Mouse (Mus musculus) MEL (cell line): ENCODE data around the gene Xntrpc. TPM values are rescaled to one million over a fixed set of nuclear protein-coding genes. Genes with fewer than 3 reads are reported as not detected.

Experiments used
- DNase-seq: peaks from one replicate; pipeline ENCODE4 v3.0.0; 2011; ENCODE audit warnings: low read depth, low spot score
- H3K27ac ChIP-seq: 2 replicates; pipeline ENCODE4 v1.5.1; 2012; ENCODE audit warnings: low read depth, mild to moderate bottlenecking, control low read depth, low read length, moderate library complexity; ENCODE audit not compliant: control insufficient read depth
- H3K27me3 ChIP-seq, 2 experiments: fragments of 150-350 bp in 1 of 2; sonication (generic) in 1 of 2; 2 replicates each; pipeline ENCODE4 v1.6.1; 2012; ENCODE audit warnings: low read length in 2 of 2, mild to moderate bottlenecking in 2 of 2, improper control_type of control experiment in 1 of 2, moderate library complexity in 1 of 2; ENCODE audit not compliant: insufficient read depth in 2 of 2, control insufficient read depth in 1 of 2
- H3K36me3 ChIP-seq, 2 experiments: 2 replicates each; pipeline ENCODE4 v1.6.1; 2012 to 2014; ENCODE audit warnings: low read length in 2 of 2, improper control_type of control experiment in 1 of 2, inconsistent platforms in 1 of 2, mild to moderate bottlenecking in 1 of 2; ENCODE audit not compliant: insufficient read depth in 2 of 2, control insufficient read depth in 1 of 2
- H3K4me1 ChIP-seq, 2 experiments: fragments of 150-350 bp in 1 of 2; sonication (generic) in 1 of 2; 2 replicates each; pipeline ENCODE4 v1.6.1; 2012; ENCODE audit warnings: low read length in 2 of 2, improper control_type of control experiment in 1 of 2, mild to moderate bottlenecking in 1 of 2; ENCODE audit not compliant: insufficient read depth in 2 of 2, control insufficient read depth in 1 of 2
- H3K4me3 ChIP-seq, 2 experiments: fragments of 150-350 bp in 1 of 2; sonication (generic) in 1 of 2; 2 replicates each; pipeline ENCODE4 v1.5.1; 2012; ENCODE audit warnings: low read depth in 2 of 2, low read length in 2 of 2, mild to moderate bottlenecking in 2 of 2, moderate library complexity in 2 of 2, control low read depth in 1 of 2, improper control_type of control experiment in 1 of 2; ENCODE audit not compliant: control insufficient read depth in 1 of 2, insufficient read depth in 1 of 2
- H3K79me2 ChIP-seq: 2 replicates; pipeline ENCODE4 v1.6.1; 2012; ENCODE audit warnings: mild to moderate bottlenecking, low read length, moderate library complexity; ENCODE audit not compliant: control insufficient read depth, poor library complexity, insufficient read depth
- H3K9ac ChIP-seq: 2 replicates; pipeline ENCODE4 v1.6.1; 2012; ENCODE audit warnings: low read depth, mild to moderate bottlenecking, control low read depth, low read length, moderate library complexity; ENCODE audit not compliant: control insufficient read depth, poor library complexity, severe bottlenecking
- H3K9me3 ChIP-seq: fragments of 150-350 bp; sonication (generic); replicated peaks from 2 replicates; pipeline ENCODE4 v1.6.1; 2012; ENCODE audit warnings: mild to moderate bottlenecking, low read length, improper control_type of control experiment, moderate library complexity; ENCODE audit not compliant: insufficient read depth
- CHD1 ChIP-seq: IDR thresholded peaks from 2 replicates; pipeline ENCODE4 v1.6.1; 2012; ENCODE audit warnings: low read depth, mild to moderate bottlenecking, inconsistent platforms, low read length, improper control_type of control experiment
- CTCF ChIP-seq, 3 experiments: IDR thresholded peaks in 2 of 3; conservative IDR thresholded peaks in 1 of 3; 2 replicates each; pipeline ENCODE4 v1.5.1; 2011 to 2012; ENCODE audit warnings: low read length in 3 of 3, low read depth in 2 of 3, mild to moderate bottlenecking in 2 of 3, improper control_type of control experiment in 1 of 3, inconsistent platforms in 1 of 3, mixed read lengths in 1 of 3, moderate library complexity in 1 of 3; ENCODE audit not compliant: control insufficient read depth in 1 of 3, insufficient read depth in 1 of 3, poor library complexity in 1 of 3, severe bottlenecking in 1 of 3
- E2F4 ChIP-seq: IDR thresholded peaks from 2 replicates; pipeline ENCODE4 v1.6.1; 2011; ENCODE audit warnings: low read depth, low read length, improper control_type of control experiment, borderline replicate concordance
- ELF1 ChIP-seq: IDR thresholded peaks from 2 replicates; pipeline ENCODE4 v1.6.1; 2014; ENCODE audit warnings: low read depth, mild to moderate bottlenecking, inconsistent platforms, low read length, improper control_type of control experiment, moderate library complexity
- EP300 ChIP-seq, 2 experiments: IDR thresholded peaks; 2 replicates each; pipeline ENCODE4 v1.6.1; 2011; ENCODE audit warnings: improper control_type of control experiment in 2 of 2, low read length in 2 of 2, low read depth in 1 of 2, mild to moderate bottlenecking in 1 of 2
- GABPA ChIP-seq: IDR thresholded peaks from 2 replicates; pipeline ENCODE4 v1.6.1; 2012; ENCODE audit warnings: low read depth, mild to moderate bottlenecking, inconsistent platforms, low read length, improper control_type of control experiment, moderate library complexity
- GATA1 ChIP-seq: IDR thresholded peaks from 2 replicates; pipeline ENCODE4 v1.6.1; 2011; ENCODE audit warnings: low read depth, low read length, improper control_type of control experiment
- HCFC1 ChIP-seq: IDR thresholded peaks from 2 replicates; pipeline ENCODE4 v1.6.1; 2012; ENCODE audit warnings: low read depth, mild to moderate bottlenecking, inconsistent platforms, low read length, improper control_type of control experiment, moderate library complexity
- MAFK ChIP-seq: IDR thresholded peaks from 2 replicates; pipeline ENCODE4 v1.6.1; 2011; ENCODE audit warnings: low read depth, mild to moderate bottlenecking, low read length, improper control_type of control experiment, borderline replicate concordance
- MAZ ChIP-seq: IDR thresholded peaks from 2 replicates; pipeline ENCODE4 v1.6.1; 2012; ENCODE audit warnings: low read depth, mild to moderate bottlenecking, inconsistent platforms, low read length, improper control_type of control experiment
- MEF2A ChIP-seq: IDR thresholded peaks from 2 replicates; pipeline ENCODE4 v1.6.1; 2014; ENCODE audit warnings: low read depth, mild to moderate bottlenecking, inconsistent platforms, low read length, improper control_type of control experiment; ENCODE audit not compliant: poor library complexity, insufficient replicate concordance, severe bottlenecking; ENCODE audit errors: extremely low read depth
- MXI1 ChIP-seq: IDR thresholded peaks from 2 replicates; pipeline ENCODE4 v1.6.1; 2011; ENCODE audit warnings: mild to moderate bottlenecking, low read depth, low read length, improper control_type of control experiment
- MYB ChIP-seq: IDR thresholded peaks from 2 replicates; pipeline ENCODE4 v1.6.1; 2011; ENCODE audit warnings: mild to moderate bottlenecking, low read depth, low read length, improper control_type of control experiment
- NELFE ChIP-seq: IDR thresholded peaks from 2 replicates; pipeline ENCODE4 v1.6.1; 2011; ENCODE audit warnings: low read depth, low read length, improper control_type of control experiment
- POLR2AphosphoS2 ChIP-seq: IDR thresholded peaks from 2 replicates; pipeline ENCODE4 v1.6.1; 2011; ENCODE audit warnings: low read length, improper control_type of control experiment
- RAD21 ChIP-seq: IDR thresholded peaks from 2 replicates; pipeline ENCODE4 v1.6.1; 2011; ENCODE audit warnings: mild to moderate bottlenecking, low read depth, low read length, improper control_type of control experiment
- SIN3A ChIP-seq: IDR thresholded peaks from 2 replicates; pipeline ENCODE4 v1.6.1; 2012; ENCODE audit warnings: low read length, improper control_type of control experiment, inconsistent platforms
- TAL1 ChIP-seq: IDR thresholded peaks from 2 replicates; pipeline ENCODE4 v1.6.1; 2012; ENCODE audit warnings: mild to moderate bottlenecking, inconsistent platforms, low read length, moderate library complexity, mixed read lengths
- TBP ChIP-seq: IDR thresholded peaks from 2 replicates; pipeline ENCODE4 v1.8.0; 2011; ENCODE audit warnings: low read depth, low read length, improper control_type of control experiment
- USF2 ChIP-seq, 2 experiments: IDR thresholded peaks; 2 replicates each; pipeline ENCODE4 v1.6.1; 2011 to 2012; ENCODE audit warnings: improper control_type of control experiment in 2 of 2, low read length in 2 of 2, borderline replicate concordance in 1 of 2, inconsistent platforms in 1 of 2, low read depth in 1 of 2, mild to moderate bottlenecking in 1 of 2; ENCODE audit not compliant: insufficient read depth in 1 of 2
- ZC3H11A ChIP-seq: IDR thresholded peaks from 2 replicates; pipeline ENCODE4 v1.6.1; 2012; ENCODE audit warnings: low read depth, mild to moderate bottlenecking, inconsistent platforms, low read length, improper control_type of control experiment
- polyA plus RNA-seq, 2 experiments: library from polyadenylated mRNA; stranded (reverse) in 1 of 2; unstranded in 1 of 2; fragments of >175 nt in 1 of 2; fragments of >200 nt in 1 of 2; gene quantifications; 2 replicates each; pipeline versions ENCODE4 v1.2.1 to v1.2.4; 2012; ENCODE audit warnings: low replicate concordance in 2 of 2, low read depth in 1 of 2; ENCODE audit not compliant: insufficient read length in 2 of 2, insufficient read depth in 1 of 2, missing spikeins in 1 of 2
- total RNA-seq: library from RNA; depleted of rRNA; stranded (reverse); fragments of 300-350 nt; gene quantifications from 2 replicates; pipeline ENCODE4 v1.2.3, GENCODE M21; 2012

Gene Xntrpc
- total and polyA plus RNA-seq, 3 experiments: 0.08 to 0.14 TPM; not detected in 1

GRCm38 (mm10) chr7:102017452-102017851 is 48.1 kb upstream of the Xntrpc start:
- Histone ChIP-seq H3K79me2 (no peaks in the 10 kb centered on the region), H3K27me3 (no peaks in the 10 kb centered on the region), H3K36me3 (peaks cover 0 to 4% of the 10 kb centered on the region in 2 experiments; a peak in 2 of 4 replicates), H3K9me3 (no peaks in the 10 kb centered on the region), H3K27ac (no peak overlapping the region), H3K4me3 (no peak overlapping the region), H3K9ac (no peak overlapping the region), H3K4me1 (no peaks in the 10 kb centered on the region)
- no peak for DNase-seq
- TF ChIP-seq GABPA: no peak
- TF ChIP-seq TAL1: no peak
- no peak for TF ChIP-seq TBP
- TF ChIP-seq USF2 (IDR thresholded peaks at IDR 0.05; ENCODE audit: borderline replicate concordance in 1 of 2, insufficient read depth in 1 of 2, low read depth in 1 of 2, low read length in 2 of 2): no peak
- TF ChIP-seq NELFE: no peak
- TF ChIP-seq GATA1: no peak
- TF ChIP-seq RAD21: no peak
- no peak for TF ChIP-seq SIN3A
- no peak for TF ChIP-seq EP300 (IDR thresholded peaks at IDR 0.05; ENCODE audit: low read depth in 1 of 2, low read length in 2 of 2)
- no peak for TF ChIP-seq POLR2AphosphoS2

- Histone ChIP-seq H3K27me3 (no peaks in the 10 kb centered on the region), H3K9me3 (no peaks in the 10 kb centered on the region), H3K4me3 (no peak overlapping the region), H3K27ac (no peak overlapping the region), H3K36me3 (peaks cover 0 to 4% of the 10 kb centered on the region in 2 experiments; a peak in 2 of 4 replicates), H3K4me1 (no peaks in the 10 kb centered on the region), H3K9ac (no peak overlapping the region), H3K79me2 (no peaks in the 10 kb centered on the region)
- no peak for TF ChIP-seq MXI1
- no peak for TF ChIP-seq E2F4
- no peak for TF ChIP-seq MYB
- no peak for TF ChIP-seq ZC3H11A
- TF ChIP-seq MAFK: no peak
- no peak for TF ChIP-seq MAZ
- TF ChIP-seq CHD1: no peak
- no peak for TF ChIP-seq NELFE
- no peak for TF ChIP-seq ELF1
- TF ChIP-seq RAD21: no peak
- TF ChIP-seq MEF2A: no peak
- TF ChIP-seq USF2 (IDR thresholded peaks at IDR 0.05; ENCODE audit: borderline replicate concordance in 1 of 2, insufficient read depth in 1 of 2, low read depth in 1 of 2, low read length in 2 of 2): no peak
- no peak for TF ChIP-seq CTCF (IDR thresholded peaks at IDR 0.05 in 2 of 3, conservative IDR thresholded peaks at IDR 0.05 in 1 of 3; ENCODE audit: control insufficient read depth in 1 of 3, insufficient read depth in 1 of 3, low read depth in 2 of 3, low read length in 3 of 3, poor library complexity in 1 of 3, severe bottlenecking in 1 of 3)
- no peak for TF ChIP-seq HCFC1
- TF ChIP-seq SIN3A: no peak
- DNase-seq: no peak
Observed at GRCm38 (mm10) chr7:102018034-102018433, 47.5 kb upstream of the Xntrpc start.
